Mouse (Mus musculus): ENCODE results near the gene B4gat1. TPM values are rescaled to one million over a fixed set of nuclear protein-coding genes. Genes with fewer than 3 reads are reported as not detected.
"Not testable (repeated sequence)": the region's sequence is repeated elsewhere in the genome, so short reads cannot be mapped to it uniquely, and the experiment has no call there.

B4gat1 gene
- polyA plus RNA-seq, 1 experiment from 2014 or later = 36.2 TPM

DNA sequence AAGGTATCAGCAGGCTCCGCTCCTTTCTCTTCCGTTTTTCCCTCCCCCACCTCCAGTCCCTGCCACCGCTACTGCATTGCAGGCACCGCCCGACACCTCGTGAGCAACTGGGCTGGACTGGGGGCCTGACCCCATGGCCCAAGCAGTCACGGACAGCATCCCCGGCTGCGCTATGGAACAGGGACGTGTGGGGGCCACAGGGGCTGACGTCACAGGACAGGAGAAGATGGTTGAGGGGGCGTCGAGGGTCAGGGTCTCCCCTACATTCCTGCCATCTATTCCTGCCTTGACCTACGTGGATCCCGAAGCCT is 46.2 kb downstream of the B4gat1 start:
- no peaks in the 10 kb centered on the region for H3K9me3 ChIP-seq
- H3K27ac ChIP-seq = no peak overlapping the region
- DNase-seq (ENCODE audit: extremely low spot score, low spot score) = no peak
- peaks cover 74% of the 10 kb centered on the region for H3K27me3 ChIP-seq (ENCODE audit: poor library complexity, severe bottlenecking)
- peaks cover 3% of the 10 kb centered on the region for H3K36me3 ChIP-seq (replicated peaks)
- peaks cover 36% of the 10 kb centered on the region for H3K4me1 ChIP-seq
- WGBS = 4% methylated on average over 15 of the region's 15 CpGs
- H3K4me3 ChIP-seq = peak overlapping the region; percentile 58

DNA sequence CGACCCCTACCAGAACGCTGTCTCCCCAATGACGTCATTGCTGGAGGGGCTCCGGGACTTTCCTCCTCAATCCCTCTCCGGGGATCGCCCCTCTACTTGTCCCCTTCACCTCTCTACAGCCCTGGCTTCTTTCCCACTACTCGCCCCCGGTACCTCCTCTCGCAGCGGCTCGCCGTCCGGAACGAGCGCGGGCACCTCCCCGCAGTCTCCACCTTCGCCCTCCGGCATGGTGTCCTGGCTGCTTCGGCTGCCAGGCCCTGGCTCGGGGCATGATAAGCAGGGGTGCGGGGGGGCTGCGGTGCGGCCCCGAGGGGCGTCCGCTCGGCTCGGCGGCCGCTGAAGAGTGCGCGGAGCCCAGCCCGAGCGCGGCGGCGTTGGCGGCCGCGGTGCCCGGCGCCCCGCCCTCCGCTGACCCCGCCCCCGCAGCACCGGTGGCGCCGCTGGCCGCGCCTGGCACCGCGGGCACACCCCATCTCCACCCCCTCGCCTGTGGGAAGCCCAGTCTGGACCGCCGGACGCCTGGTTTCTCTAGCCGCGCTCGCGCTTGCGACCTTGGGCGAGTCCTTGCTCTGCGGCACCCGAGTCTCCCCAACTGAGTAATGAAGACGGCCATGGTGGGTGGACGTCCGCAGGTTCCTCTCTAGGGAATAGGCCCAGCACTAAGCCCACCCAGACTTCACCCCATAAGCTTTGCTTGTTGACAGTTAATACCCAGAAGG is 46.7 kb downstream of the B4gat1 start, which contains the start of gene Tmem151a:
Tmem151a (minus strand) TSS at position 387 of the 719 bp plus-strand sequence.
- Histone ChIP-seq H3K4me1 (peaks cover 36% of the 10 kb centered on the region), H3K4me3 (peak within 1 kb of the TSS; percentile 58), H3K36me3 (replicated peaks) (peaks cover 6% of the 10 kb centered on the region), H3K9me3 (no peaks in the 10 kb centered on the region), H3K27me3 (ENCODE audit: poor library complexity, severe bottlenecking) (peaks cover 68% of the 10 kb centered on the region), H3K27ac (no peak within 1 kb of the TSS)
- WGBS = under 1% methylated on average over 69 of the region's 69 CpGs
- no peak for DNase-seq (ENCODE audit: extremely low spot score, low spot score)

DNA sequence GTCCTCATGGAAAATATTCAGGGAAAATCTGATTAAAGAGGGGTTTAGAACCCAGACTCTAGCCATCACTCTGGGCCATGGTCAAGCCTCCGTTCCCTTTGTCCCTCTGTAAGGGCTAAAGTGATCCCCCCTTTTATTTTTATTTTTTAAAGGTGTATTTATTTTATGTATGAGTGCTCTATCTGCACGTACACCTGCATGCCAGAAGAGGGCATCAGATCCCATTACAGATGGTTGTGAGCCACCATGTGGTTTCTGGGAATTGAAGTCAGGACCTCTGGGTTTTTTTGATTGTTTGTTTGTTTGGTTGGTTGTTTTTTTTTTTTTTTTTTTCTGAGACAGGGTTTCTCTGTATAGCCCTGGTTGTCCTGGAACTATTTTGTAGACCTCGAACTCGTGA is 47.9 kb downstream of the B4gat1 start:
- Histone ChIP-seq H3K27me3 (ENCODE audit: poor library complexity, severe bottlenecking) (peaks cover 56% of the 10 kb centered on the region), H3K36me3 (replicated peaks) (peaks cover 18% of the 10 kb centered on the region)
- WGBS = 63% methylated on average over 4 of the region's 4 CpGs

DNA sequence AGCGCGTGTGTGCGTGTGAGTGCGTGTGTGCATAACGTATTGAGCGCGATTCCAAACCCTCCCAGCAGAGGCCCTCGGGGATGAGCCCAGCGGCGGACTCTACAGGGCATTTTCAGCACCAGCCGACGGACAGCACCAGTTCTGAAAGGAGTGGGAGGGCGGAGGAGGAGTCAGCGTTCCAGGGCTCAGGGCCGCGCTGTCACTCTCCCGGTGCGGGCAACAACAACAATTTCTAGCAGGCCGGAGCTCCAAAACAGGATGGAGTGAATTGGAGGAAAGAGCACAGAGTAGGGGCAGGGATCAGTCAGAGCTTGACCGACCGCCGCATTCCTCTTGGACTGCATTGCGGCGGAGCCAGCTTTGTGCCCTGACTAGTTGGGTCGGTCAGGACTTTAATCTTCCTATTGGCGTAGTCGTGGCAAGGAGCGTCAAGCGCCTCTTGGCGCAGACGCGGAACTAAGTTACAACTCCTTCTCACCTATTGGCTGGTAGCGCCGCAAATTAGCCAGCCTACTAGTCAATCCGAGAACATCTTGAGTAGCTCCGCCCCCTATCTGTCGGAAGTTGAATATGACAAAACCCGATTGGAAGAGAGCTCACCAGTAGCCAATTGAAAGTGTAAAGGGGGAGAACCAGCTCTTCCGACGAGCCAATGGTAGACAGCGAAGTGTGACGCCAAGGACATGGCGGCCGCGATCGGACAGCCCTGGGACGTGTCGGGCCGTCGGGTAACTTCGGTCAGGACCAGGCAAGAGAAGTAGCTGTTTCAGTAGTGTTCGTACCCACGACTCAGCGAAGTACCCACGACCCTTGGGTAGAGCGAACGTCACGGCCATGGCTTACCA is 49.5 kb downstream of the B4gat1 start, which contains the start of gene Yif1a:
Yif1a (plus strand) TSS at position 655 of the 845 bp plus-strand sequence.
- Histone ChIP-seq H3K4me3 (peak within 1 kb of the TSS; percentile 90), H3K27ac (peak within 1 kb of the TSS; percentile 83), H3K36me3 (replicated peaks) (peaks cover 34% of the 10 kb centered on the region), H3K27me3 (ENCODE audit: poor library complexity, severe bottlenecking) (peaks cover 40% of the 10 kb centered on the region), H3K9me3 (no peaks in the 10 kb centered on the region), H3K4me1 (peaks cover 36% of the 10 kb centered on the region)
- under 1% methylated on average over 58 of the region's 58 CpGs for WGBS
- DNase-seq (ENCODE audit: extremely low spot score, low spot score) = peak; percentile 93

More for the DNA sequence above, 47.9 kb downstream of the B4gat1 start:
- not testable (repeated sequence) for H3K9me3 ChIP-seq; H3K27ac ChIP-seq; DNase-seq (ENCODE audit: extremely low spot score, low spot score); H3K4me3 ChIP-seq
- H3K4me1 ChIP-seq = peaks cover 36% of the 10 kb centered on the region

DNA sequence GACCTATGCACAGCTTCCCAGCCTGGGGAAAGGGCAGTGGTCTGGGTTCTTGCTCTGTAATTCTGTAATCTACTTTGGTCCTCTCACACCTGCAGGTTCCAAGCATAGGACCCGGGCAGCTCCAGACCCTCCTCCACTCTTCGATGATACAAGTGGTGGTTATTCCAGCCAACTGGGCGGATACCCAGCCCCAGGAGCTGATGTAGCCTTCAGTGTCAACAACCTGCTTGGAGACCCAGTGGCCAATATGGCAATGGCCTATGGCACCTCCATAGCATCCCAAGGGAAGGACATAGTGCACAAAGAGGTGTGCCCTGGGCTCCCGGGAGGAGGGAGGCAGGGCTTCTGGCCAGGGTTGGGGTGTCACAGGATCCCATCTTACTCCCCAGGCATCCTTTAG is 50.7 kb downstream of the B4gat1 start:
- Histone ChIP-seq H3K27me3 (ENCODE audit: poor library complexity, severe bottlenecking) (peaks cover 28% of the 10 kb centered on the region), H3K27ac (no peak overlapping the region), H3K4me3 (peak overlapping the region; percentile 90), H3K9me3 (no peaks in the 10 kb centered on the region), H3K4me1 (peaks cover 46% of the 10 kb centered on the region), H3K36me3 (replicated peaks) (peaks cover 42% of the 10 kb centered on the region)
- DNase-seq (ENCODE audit: extremely low spot score, low spot score) = no peak
- 91% methylated on average over 4 of the region's 4 CpGs for WGBS

Other genes starting within 250 kb of the B4gat1 start
- 94.2 and 96.7 TPM in 2 replicates for gene Rbm4, start 244.9 kb upstream of the B4gat1 start, polyA plus RNA-seq (2016; fragmentation: Nextera tagmentation; extraction: Ambion mirVana)
- 34.4 and 35.7 TPM in 2 replicates for gene Gm21992, start 227.2 kb upstream of the B4gat1 start, polyA plus RNA-seq (2016; fragmentation: Nextera tagmentation; extraction: Ambion mirVana)
- 137 and 140 TPM in 2 replicates for gene Rbm14, start 227.2 kb upstream of the B4gat1 start, polyA plus RNA-seq (2016; fragmentation: Nextera tagmentation; extraction: Ambion mirVana)
- 40.5 and 47.2 TPM in 2 replicates for gene Ccs, start 199.5 kb upstream of the B4gat1 start, polyA plus RNA-seq (2016; fragmentation: Nextera tagmentation; extraction: Ambion mirVana)
- gene Ccdc87, start 199.5 kb upstream of the B4gat1 start, polyA plus RNA-seq (2016; fragmentation: Nextera tagmentation; extraction: Ambion mirVana) = 0.18 TPM in 1 of 2 replicates, not detected in the other
- gene Ctsf, start 183.7 kb upstream of the B4gat1 start, polyA plus RNA-seq (2016; fragmentation: Nextera tagmentation; extraction: Ambion mirVana) = 21.4 and 25.5 TPM in 2 replicates
- 2.0 and 2.2 TPM in 2 replicates for gene Actn3, start 160.9 kb upstream of the B4gat1 start, polyA plus RNA-seq (2016; fragmentation: Nextera tagmentation; extraction: Ambion mirVana)
- 11.5 and 13.2 TPM in 2 replicates for gene Zdhhc24, start 160.2 kb upstream of the B4gat1 start, polyA plus RNA-seq (2016; fragmentation: Nextera tagmentation; extraction: Ambion mirVana)
- 8.7 and 9.8 TPM in 2 replicates for gene Bbs1, start 132.2 kb upstream of the B4gat1 start, polyA plus RNA-seq (2016; fragmentation: Nextera tagmentation; extraction: Ambion mirVana)
- gene Dpp3, start 110.5 kb upstream of the B4gat1 start, polyA plus RNA-seq (2016; fragmentation: Nextera tagmentation; extraction: Ambion mirVana) = 193 and 199 TPM in 2 replicates
- 1.4 and 1.7 TPM in 2 replicates for gene Peli3, start 95.7 kb upstream of the B4gat1 start, polyA plus RNA-seq (2016; fragmentation: Nextera tagmentation; extraction: Ambion mirVana)
- 153 and 161 TPM in 2 replicates for gene Mrpl11, start 76.7 kb upstream of the B4gat1 start, polyA plus RNA-seq (2016; fragmentation: Nextera tagmentation; extraction: Ambion mirVana)
- not detected in 2 replicates for gene Npas4, start 48.5 kb upstream of the B4gat1 start, polyA plus RNA-seq (2016; fragmentation: Nextera tagmentation; extraction: Ambion mirVana)
- 9.3 and 10.1 TPM in 2 replicates for gene Slc29a2, start 15.0 kb upstream of the B4gat1 start, polyA plus RNA-seq (2016; fragmentation: Nextera tagmentation; extraction: Ambion mirVana)
- 2.8 and 3.6 TPM in 2 replicates for gene AC124502.3, start 65 bp downstream of the B4gat1 start, polyA plus RNA-seq (2016; fragmentation: Nextera tagmentation; extraction: Ambion mirVana)
- gene Brms1, start 2.5 kb downstream of the B4gat1 start, polyA plus RNA-seq (2016; fragmentation: Nextera tagmentation; extraction: Ambion mirVana) = 83.0 and 84.2 TPM in 2 replicates
- 2.7 and 3.7 TPM in 2 replicates for gene Rin1, start 11.7 kb downstream of the B4gat1 start, polyA plus RNA-seq (2016; fragmentation: Nextera tagmentation; extraction: Ambion mirVana)
- gene Cd248, start 29.3 kb downstream of the B4gat1 start, polyA plus RNA-seq (2016; fragmentation: Nextera tagmentation; extraction: Ambion mirVana) = 15.9 and 17.6 TPM in 2 replicates
- gene Tmem151a, start 46.7 kb downstream of the B4gat1 start, polyA plus RNA-seq (2016; fragmentation: Nextera tagmentation; extraction: Ambion mirVana) = 0.47 and 1.7 TPM in 2 replicates
- gene Yif1a, start 49.7 kb downstream of the B4gat1 start, polyA plus RNA-seq (2016; fragmentation: Nextera tagmentation; extraction: Ambion mirVana) = 67.1 and 74.2 TPM in 2 replicates
- 33.2 and 34.2 TPM in 2 replicates for gene Cnih2, start 59.7 kb downstream of the B4gat1 start, polyA plus RNA-seq (2016; fragmentation: Nextera tagmentation; extraction: Ambion mirVana)
- gene Rab1b, start 68.2 kb downstream of the B4gat1 start, polyA plus RNA-seq (2016; fragmentation: Nextera tagmentation; extraction: Ambion mirVana) = 253 and 255 TPM in 2 replicates
- 26.4 and 27.5 TPM in 2 replicates for gene Klc2, start 79.7 kb downstream of the B4gat1 start, polyA plus RNA-seq (2016; fragmentation: Nextera tagmentation; extraction: Ambion mirVana)
- 21.3 and 22.7 TPM in 2 replicates for gene Pacs1, start 234.3 kb downstream of the B4gat1 start, polyA plus RNA-seq (2016; fragmentation: Nextera tagmentation; extraction: Ambion mirVana)

Measured in forebrain, embryonic 10.5 days (tissue).